Mouse (Mus musculus) neutrophil, adult 5-6 weeks (primary cell): ENCODE results near the gene Ugt1a9. TPM values are rescaled to one million over a fixed set of nuclear protein-coding genes. Genes with fewer than 3 reads are reported as not detected.
"Not testable (repeated sequence)": the region's sequence is repeated elsewhere in the genome, so short reads cannot be mapped to it uniquely, and the experiment has no call there.

Source experiments
- ATAC-seq: fragments of 151-379, 151-347 bp; 2 replicates; pipeline ENCODE4 v1.8.0; 2017; ENCODE audit warnings: mild to moderate bottlenecking, moderate TSS enrichment; ENCODE audit not compliant: insufficient number of reproducible peaks, poor library complexity, low FRiP score, severe bottlenecking; ENCODE audit errors: extremely low read depth
- total RNA-seq: library from RNA; stranded (forward); fragments of 200-1000 nt; gene quantifications from 2 replicates; pipeline ENCODE4 v1.2.3, GENCODE M21; 2017

Ugt1a9 gene
- total RNA-seq, 1 experiment from 2014 or later = not detected

DNA sequence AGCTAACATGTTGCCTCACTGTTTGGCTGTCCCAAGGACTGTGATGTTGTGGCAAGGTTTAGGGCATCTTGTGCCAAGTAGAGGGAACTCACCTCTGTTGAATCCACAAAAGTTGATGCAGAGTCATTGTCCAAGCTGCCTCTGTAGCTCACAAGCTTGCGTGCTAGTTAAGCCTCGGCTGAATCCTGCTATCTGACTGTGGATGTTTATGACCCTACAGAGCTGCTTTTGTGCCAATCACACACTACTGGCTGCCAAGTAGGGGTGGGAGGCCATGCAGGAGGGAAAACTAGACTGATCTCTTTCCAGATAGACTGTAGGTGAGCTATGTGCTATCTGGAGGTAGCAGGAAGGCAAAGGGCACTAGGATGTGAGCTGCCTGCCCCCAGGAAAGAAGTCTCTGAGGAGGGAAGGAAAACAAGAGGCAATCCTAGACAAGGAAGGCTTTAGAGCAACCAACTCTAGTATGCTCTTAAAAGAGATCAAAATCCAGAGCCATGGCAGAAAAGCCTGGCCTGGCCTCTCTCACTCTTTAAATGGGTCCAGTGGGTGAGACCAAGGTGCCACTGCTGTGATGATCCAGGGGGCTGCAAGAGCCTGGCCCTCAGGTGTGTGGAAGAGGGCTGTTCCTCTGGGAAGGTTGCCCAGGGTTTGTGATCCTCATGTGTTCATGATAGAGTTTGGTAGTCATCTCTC lies 143.3 kb downstream of the Ugt1a9 start:
- peak; percentile 1; the same call in 1 of the 2 replicates for ATAC-seq

DNA sequence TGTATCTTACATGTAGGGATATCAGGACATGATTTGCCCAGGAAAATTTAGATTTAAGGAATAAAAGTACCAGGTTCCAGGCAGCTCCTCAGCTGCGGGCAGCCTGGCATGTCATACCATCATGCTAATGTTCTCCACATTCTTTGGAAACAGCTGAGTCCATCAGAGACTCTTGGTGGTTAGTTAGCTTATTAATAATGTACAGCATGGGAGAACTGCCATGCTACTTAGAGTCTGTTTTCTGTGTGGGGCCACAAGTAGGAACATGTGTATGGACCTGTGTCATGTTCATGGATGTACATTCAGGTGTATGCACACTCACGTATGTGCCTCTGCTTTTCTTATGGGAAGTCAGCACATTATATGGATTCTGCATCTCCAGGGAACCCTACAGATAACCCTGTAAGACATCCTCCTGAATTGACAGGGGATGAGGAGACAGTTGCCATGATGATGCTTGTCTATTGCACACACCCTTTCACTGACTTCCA lies 143.9 kb downstream of the Ugt1a9 start:
- no peak for ATAC-seq

DNA sequence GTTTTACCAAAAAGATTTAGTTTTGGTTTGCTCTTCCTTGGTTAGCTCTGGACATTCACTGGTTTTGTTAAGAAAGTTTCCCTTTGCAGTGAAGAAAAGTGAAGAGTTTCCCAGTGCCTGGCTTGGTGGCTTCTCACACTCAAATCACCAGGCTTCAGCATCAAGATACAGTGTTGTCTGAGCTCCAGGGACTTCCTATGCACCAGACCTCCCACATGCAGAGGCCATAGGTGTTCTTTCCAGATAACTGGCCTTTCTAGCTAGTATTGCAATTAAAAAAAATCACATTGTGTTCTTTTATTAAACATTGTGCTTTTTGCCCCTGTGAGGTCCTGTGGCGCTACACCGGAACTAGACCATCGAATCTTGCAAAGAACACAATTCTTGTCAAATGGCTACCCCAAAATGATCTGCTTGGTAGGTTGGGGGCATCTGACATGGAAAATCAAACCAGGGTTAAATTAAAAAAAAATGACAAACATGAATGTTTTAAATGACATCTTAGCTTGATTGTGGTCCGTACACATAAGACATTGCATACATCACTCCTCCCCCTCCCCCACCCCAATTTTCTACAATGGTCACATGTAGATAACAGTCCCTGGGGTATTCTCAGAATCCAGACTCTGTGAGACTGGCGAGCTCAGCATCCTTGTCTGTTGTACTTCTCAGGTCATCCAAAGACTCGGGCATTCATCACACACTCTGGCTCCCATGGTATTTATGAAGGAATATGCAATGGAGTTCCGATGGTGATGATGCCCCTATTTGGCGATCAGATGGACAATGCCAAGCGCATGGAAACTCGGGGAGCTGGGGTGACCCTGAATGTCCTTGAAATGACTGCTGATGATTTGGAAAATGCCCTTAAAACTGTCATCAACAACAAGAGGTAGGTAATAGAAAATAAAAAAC lies 145.1 kb downstream of the Ugt1a9 start:
- no peak for ATAC-seq

DNA sequence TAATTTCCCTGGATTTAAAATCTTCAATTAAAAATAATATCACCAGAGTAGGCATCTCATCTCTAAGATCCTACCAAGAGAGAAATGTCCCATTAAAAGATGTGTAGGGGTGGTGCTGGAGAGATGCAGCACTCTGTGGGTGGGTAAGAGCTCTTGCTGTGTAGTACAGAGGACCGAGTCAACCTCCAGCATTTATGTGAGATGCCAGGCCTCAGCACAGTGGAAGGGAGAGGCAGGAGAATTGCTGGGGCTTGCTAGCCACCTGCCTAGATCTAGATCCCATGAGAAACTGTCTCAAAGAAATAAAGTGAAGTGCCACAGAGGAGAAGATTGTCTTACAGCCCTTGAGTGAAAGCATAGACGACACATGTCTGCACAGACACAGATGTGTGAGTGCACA lies 146.0 kb downstream of the Ugt1a9 start:
- ATAC-seq = no peak

DNA sequence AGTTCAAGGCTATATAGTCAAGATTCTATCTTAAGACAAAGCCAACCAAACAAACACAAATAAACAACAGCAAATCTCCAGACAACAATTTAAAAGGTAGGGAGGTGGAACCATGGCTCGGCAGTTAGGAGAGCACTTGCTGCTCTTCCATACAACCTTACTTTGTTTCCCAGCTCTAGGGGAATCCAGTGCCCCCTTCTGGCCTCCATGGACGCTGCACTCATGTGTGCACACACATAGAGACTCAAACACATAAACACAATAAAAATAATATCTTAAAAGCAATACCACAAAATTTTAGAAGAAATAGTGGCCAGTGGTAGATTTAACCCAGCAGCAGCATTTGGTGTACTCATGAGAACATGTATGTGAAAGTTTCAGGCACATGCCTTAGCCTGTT lies 146.5 kb downstream of the Ugt1a9 start:
- no peak for ATAC-seq

DNA sequence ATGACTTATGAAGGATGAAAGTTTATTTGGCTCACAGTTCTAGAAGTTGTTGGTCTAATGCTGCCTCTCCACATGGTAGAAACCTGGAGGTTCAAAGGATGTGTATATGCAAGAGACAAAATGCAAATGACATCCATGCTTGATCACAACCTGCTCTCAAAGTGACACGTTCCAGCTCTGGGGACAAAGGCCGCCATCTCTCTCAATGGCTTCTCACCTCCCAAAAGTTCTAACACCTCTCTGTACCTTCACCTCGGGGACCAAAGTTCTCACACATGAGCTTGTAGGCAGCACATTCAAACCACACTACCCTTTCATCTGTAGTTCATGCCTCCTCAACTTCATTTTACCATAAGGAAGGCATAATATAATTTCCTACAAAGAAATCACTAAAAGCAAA lies 147.0 kb downstream of the Ugt1a9 start:
- no peak for ATAC-seq

DNA sequence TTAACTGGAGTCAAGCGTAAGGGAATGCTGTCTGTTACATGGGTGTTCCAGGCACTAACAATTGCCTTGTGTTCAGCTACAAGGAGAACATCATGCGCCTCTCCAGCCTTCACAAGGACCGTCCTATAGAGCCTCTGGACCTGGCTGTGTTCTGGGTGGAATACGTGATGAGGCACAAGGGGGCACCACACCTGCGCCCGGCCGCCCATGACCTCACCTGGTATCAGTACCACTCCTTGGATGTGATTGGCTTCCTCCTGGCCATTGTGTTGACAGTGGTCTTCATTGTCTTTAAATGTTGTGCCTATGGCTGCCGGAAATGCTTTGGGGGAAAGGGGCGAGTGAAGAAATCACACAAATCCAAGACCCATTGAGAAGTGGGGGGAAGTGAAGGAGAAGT lies 147.5 kb downstream of the Ugt1a9 start:
- no peak for ATAC-seq

DNA sequence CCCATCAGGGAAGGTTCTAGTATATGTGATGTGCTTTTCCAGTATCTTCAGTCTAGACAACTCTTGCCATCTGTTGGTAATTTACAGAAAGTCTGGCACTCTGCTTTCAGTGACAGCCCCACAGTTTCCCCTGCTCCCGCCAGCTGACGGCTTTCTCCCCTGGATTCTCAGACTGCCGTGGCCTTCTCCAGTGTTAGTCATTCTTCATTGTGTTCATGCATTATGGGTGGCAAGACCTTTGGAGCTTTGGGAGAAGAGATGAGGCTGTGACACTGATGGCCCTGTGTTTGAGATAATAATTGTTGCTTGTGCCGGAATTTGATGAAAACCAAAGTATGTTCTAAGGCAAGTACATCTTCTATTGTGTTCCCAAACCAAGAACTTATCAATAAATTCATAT lies 148.0 kb downstream of the Ugt1a9 start:
- ATAC-seq = no peak

DNA sequence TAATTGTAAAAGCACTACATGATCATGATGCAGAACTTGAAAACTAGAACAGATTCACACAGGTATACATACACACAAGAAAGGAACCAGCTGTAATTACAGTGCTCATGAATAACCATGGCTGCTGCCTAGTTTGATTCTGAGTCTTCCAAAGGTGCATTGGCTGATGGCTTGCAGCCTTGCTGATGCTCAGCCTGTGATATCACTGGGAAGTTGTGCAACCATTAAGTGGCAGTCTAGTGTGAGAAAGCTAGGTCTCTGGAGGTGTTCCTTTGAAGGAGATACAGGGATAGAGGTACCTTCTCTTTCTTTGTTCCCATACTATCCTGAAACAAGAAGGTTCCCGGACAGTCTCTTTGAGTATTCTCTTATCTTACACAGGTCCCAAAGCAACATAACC lies 148.5 kb downstream of the Ugt1a9 start:
- ATAC-seq = no peak

DNA sequence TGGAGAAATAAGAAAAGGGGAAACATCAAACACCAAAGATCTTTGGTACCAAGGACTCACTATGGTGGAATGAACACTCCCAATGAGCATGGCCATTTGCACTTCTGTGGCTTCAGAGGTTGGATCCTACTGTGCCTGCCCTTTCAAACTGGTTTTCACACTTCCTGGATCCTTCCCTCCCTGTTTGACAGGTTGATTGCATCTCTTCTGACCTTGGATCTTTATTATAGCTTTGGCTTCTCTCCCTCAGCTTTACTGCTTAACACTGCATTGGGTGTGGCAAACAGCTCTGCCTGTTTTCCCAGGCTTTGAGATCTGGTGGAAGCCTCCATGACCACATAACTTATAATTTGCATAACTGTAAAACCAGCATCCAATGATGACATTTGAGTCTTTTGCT lies 149.7 kb downstream of the Ugt1a9 start:
- ATAC-seq = no peak

DNA sequence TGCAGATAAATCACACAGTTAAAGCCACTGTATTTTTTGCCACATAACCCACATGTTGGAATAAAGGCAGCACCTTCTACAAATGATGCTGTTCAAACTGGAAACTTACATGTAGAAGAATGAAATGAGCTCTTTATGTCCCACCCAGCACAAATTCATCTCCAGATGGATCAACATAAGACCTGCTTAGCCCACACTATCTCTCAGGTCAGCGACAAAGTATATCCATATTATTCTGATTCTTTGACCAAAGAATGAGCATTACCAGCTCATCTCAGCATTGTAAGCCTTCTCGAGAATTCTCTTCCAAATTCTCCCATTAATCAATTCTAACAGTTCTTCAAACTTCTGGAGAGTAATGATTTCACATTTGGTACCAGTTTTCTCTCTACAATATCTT lies 151.6 kb downstream of the Ugt1a9 start:
- no peak for ATAC-seq

DNA sequence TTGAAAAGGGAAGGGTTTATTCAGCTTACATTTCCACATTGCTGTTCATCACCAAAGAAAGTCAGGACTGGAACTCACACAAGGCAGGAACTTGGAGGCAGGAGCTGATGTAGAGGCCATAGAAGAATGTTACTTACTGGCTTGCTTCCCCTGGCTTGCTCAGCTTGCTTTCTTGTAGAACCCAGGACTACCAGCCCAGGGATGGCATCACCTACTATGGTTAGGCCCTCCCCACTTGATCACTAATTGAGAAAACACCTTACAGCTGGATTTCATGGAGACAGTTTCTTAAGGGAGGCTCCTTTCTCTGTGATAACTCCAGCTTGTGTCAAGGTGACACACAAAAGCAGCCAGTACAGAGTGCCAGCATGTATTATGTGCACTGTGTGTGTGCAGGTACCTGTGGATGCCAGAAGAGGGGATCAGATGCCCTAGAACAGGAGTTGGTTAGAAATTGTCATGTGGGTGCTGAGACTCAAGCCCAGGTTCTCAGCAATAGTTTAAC lies 152.5 kb downstream of the Ugt1a9 start:
- ATAC-seq = not testable (repeated sequence)

DNA sequence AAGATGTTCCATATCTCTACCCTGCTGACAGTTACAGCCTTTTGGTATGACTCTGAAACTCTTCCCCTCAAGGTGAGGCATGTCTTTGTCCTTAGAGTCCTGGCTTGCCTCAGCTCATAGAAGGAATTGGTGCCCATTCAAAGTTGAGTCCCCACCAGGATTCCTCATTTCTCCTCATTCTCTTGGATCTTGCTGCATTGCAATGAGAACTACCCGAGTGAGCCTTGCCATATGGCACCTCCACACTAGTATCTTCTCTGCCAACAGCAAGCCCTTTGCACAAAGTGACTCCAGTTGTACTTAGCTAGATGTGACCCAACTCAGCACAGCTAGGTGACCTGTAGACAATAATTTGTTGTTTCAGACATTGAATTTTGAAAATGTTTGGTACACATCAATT lies 153.0 kb downstream of the Ugt1a9 start:
- no peak for ATAC-seq

DNA sequence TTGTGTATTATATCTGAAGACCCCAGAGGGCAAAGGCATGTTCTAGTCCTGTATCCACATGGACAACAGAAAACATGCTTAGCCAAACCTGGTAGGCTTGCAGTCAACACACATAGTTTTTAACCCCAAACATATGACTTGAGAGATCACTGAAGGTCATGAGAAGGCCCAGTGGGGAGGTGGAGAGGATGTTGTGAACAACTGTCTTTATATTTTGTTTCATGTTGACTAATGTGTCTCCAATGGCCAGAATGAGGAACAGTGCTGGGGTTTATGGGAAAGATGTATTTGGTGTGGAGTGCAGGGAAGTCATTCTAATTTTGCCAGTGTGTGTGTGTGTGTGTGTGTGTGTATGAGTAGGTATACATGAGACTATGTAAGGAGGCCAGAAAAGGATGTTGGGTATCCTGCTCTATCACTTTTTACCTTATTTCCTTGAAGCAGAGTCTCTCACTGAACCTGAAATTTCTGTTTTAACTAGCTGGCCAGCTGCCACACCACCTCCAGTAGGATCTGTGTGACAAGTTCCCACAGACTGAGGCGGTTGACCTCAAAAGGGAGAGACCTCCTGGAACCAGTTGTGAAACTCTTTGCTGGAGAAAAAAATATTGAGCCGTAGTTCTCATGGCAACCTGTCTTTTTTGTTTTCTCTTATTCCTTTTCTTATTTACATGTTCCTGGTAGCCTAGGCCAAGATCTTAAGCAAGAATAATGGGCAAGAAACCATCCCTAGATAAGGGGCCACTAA lies 153.6 kb downstream of the Ugt1a9 start:
- no peak for ATAC-seq

DNA sequence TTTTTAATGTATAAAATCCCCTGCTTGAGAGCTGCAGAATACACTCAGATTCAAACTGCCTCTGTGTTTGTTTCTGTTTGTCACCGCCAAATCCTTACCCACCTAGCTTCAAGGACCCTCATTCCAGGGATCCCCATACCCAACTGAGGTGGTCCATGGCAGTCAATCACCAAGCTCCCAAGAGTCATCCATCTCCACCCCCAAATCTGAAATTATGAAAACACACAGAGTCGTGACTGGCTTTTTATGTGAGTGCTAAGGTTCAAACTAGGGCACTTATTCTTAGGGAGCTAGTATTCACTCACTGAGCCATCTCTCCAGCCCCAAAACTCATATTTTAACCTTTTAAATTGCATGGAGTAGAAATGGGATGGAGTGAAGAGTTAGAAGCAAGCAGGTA lies 154.7 kb downstream of the Ugt1a9 start:
- ATAC-seq = not testable (repeated sequence)

DNA sequence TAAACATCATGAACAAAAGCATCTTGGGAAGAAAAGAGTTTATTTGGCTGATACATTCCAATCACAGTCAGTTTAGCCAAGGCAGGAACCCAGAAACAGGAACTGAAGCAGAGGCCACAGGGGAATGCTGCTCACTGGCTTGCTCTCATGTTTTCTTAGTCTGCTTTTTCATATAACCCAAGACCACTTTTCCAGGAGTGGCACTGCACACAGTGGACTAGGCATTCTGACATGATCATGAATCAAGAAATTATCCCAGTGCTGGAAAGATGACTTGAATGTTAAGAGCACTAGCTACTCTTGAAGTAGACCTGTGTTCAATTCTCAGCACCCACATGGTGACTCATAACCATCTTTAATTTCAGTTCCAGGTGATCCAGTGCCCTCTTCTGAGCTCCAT lies 155.1 kb downstream of the Ugt1a9 start:
- no peak for ATAC-seq

DNA sequence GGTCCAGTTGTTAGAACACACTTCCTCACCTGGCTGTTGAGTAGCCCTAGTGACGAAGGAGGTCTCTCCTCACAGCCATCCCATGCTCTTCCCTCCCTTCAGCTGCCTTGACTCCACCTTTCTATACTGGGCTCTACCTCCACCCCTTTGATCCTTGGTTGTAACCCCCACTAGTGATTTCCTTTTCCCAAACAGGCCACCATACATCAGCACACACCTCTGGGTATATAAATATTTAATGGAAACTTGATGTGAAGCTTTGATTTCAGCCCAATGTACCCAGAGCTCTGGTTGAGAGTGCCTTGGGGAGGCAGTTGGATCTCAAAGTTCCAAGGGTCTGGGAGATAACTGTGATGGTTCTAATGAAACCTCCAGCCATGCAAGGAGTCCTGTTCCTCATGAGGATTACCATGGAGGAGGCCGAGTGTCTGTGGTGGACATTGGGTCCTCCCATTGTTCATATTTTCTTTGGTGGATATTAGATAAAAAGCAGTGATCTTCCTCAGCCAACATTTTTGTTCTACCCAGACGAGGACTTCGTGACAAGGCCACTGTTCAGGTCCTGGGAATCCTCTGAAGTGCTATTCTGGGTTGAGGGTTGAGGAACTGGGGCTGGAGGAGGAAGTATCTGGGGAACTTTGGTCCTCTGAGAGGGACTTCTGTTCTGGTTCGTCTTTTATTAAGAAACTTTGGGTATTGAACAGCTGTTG lies 156.2 kb downstream of the Ugt1a9 start, which contains the start of gene Mroh2a:
TSS of gene Mroh2a (plus strand) at position 317 of the 710 bp plus-strand sequence.
- peak; percentile 21 for ATAC-seq

DNA sequence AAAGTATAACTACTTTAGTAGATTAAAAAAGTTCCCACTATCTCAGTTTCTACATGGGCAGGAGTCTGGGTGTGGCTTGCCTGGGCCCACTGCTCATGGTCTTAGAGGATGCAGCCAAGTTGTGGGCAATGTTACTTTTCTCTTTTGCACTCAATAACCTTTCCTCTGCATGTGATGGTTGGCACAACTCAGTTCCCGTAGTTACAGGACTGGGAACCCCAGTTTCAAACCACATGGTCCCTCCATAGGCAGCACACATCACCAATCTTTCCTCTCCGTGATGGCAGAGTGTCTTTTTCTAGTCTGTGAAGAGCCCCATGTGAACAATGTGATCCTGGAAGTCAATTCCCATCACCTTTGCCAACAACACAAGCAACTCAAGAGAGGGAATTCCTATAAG lies 156.9 kb downstream of the Ugt1a9 start:
- ATAC-seq = no peak

DNA sequence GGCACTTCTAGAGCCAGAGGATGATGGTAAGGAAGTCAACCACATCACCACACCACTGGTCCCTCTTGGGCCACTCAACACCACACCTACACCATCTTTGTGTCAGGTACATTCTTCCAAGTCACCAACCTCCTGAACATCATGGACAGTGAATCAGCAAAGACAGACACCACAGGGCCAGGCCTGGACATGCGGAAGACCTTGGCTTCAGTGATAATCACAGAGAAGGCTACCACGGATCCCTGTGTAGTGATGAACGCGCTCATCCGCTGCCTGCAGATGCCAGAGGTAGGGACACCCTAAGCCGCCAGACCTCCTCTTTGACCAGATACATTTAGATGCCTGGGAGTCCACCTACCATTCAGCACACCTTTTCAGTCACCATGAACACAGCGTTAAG lies 157.5 kb downstream of the Ugt1a9 start:
- no peak for ATAC-seq
